Mouse (Mus musculus): ENCODE measurements around the gene Zbed4. TPM values are rescaled to one million over a fixed set of nuclear protein-coding genes. Genes with fewer than 3 reads are reported as not detected.
A peak's percentile ranks its signal among the peaks of the same experiment; 100 is the strongest.
"Not testable (repeated sequence)": the region's sequence is repeated elsewhere in the genome, so short reads cannot be mapped to it uniquely, and the experiment has no call there.

The Zbed4 gene
- total and polyA plus RNA-seq, 2 experiments = 1.8 to 2.8 TPM

DNA sequence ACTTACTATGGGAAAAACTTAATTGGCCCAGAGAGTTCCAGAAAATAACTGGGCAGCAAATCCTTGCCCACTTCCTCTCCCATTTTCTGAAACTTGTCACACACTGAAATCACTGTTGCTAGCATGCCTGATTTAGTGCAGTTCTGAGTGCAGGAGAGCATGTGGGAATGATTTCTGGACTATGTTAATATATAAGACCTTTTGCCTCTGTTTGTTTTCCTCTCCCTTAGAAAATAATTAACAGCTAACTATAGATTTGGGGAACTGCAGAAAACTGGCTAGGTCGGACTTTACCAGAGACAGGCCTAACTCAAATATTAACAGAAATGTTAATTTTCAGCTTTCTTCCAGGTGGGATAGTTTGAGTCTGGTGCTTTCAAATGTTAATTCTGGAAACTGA lies 17.1 kb downstream of the Zbed4 start:
- H3K4me1 ChIP-seq (ENCODE audit: control insufficient read depth, insufficient read depth, low read length) = peaks cover 6% of the 10 kb centered on the region
- no peak overlapping the region for H3K4me3 ChIP-seq (ENCODE audit: insufficient read depth, low read depth, low read length)
- no peak overlapping the region for H3K9ac ChIP-seq (ENCODE audit: low read depth, low read length)
- H3K27me3 ChIP-seq (ENCODE audit: control insufficient read depth, insufficient read depth, low read length) = no peaks in the 10 kb centered on the region
- DNase-seq (ENCODE audit: extremely low read depth, low read depth, low spot score) = no peak
- peaks cover 9% of the 10 kb centered on the region for H3K36me3 ChIP-seq (ENCODE audit: control insufficient read depth, insufficient read depth, low read length)
- no peaks in the 10 kb centered on the region; the same call in 1 of the 2 replicates for H3K79me2 ChIP-seq (ENCODE audit: control insufficient read depth, insufficient read depth, low read length)
- TF ChIP-seq POLR2A (IDR thresholded peaks at IDR 0.05; ENCODE audit: extremely low read depth, insufficient read depth, low read length) (no peak), CTCF (IDR thresholded peaks at IDR 0.05; ENCODE audit: low read depth, low read length) (no peak)
- WGBS = 15% methylated on average over 1 of the region's 1 CpGs
- H3K27ac ChIP-seq (replicated peaks; ENCODE audit: insufficient read depth, low read depth, low read length) = no peak overlapping the region

DNA sequence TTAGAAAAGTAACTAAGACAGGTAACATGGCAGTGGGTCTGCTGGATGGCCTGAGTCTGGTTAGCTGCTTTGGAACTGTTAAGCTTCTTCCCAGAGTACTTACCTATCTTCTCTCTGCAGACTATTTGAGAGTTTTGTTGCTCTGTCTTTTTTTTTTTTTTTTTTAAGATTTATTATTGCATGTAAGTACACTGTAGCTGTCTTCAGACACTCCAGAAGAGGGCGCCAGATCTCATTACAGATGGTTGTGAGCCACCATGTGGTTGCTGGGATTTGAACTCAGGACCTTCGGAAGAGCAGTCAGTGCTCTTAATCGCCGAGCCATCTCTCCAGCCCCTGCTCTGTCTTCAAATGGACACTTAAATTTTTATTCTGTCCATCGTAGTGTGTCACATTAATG lies 23.2 kb downstream of the Zbed4 start:
- H3K79me2 ChIP-seq (ENCODE audit: control insufficient read depth, insufficient read depth, low read length); DNase-seq (ENCODE audit: extremely low read depth, low read depth, low spot score); H3K27ac ChIP-seq (replicated peaks; ENCODE audit: insufficient read depth, low read depth, low read length); H3K4me1 ChIP-seq (ENCODE audit: control insufficient read depth, insufficient read depth, low read length); H3K9ac ChIP-seq (ENCODE audit: low read depth, low read length); H3K27me3 ChIP-seq (ENCODE audit: control insufficient read depth, insufficient read depth, low read length); H3K4me3 ChIP-seq (ENCODE audit: insufficient read depth, low read depth, low read length): not testable (repeated sequence)
- 95% methylated on average over 5 of the region's 5 CpGs for WGBS
- peaks cover 15% of the 10 kb centered on the region for H3K36me3 ChIP-seq (ENCODE audit: control insufficient read depth, insufficient read depth, low read length)

DNA sequence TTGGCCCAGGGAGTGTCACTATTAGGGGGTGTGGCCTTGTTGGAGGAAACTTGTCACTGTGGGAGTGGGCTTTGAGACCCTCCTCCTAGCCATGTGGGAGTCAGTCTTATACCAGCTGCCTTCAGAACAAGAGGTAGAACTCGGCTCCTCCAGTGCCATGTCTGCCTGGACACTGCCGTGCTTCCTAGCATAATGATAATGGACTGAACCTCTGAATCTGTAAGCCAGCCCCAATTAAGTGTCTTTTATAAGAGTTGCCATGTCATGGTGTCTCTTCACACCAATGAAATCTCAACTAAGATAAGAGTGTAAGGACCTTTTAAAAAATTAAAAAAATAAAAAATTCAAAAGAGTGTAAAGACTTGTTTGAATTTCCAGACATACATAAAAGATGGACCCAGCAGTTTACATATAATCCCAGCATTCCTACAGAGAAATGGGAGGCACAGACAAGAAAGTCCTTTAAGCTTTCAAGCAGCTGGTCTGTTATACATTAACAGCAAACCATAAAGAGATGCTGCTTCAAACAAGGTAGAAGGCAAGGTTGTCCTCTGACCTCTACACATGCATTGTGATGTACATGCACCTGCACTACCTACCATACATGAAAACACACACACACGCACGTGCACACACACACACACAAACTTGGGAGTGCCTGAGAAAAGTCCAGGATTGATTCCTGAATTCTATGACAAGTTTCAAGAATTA lies 40.8 kb downstream of the Zbed4 start:
- Histone ChIP-seq H3K36me3 (ENCODE audit: control insufficient read depth, insufficient read depth, low read length) (no peaks in the 10 kb centered on the region), H3K27me3 (ENCODE audit: control insufficient read depth, insufficient read depth, low read length) (no peaks in the 10 kb centered on the region), H3K27ac (replicated peaks; ENCODE audit: insufficient read depth, low read depth, low read length) (no peak overlapping the region), H3K4me3 (ENCODE audit: insufficient read depth, low read depth, low read length) (no peak overlapping the region), H3K79me2 (ENCODE audit: control insufficient read depth, insufficient read depth, low read length) (no peaks in the 10 kb centered on the region), H3K9ac (ENCODE audit: low read depth, low read length) (no peak overlapping the region), H3K4me1 (ENCODE audit: control insufficient read depth, insufficient read depth, low read length) (no peaks in the 10 kb centered on the region)
- WGBS = 85% methylated on average over 4 of the region's 4 CpGs
- no peak for DNase-seq (ENCODE audit: extremely low read depth, low read depth, low spot score)
- no peak for TF ChIP-seq CTCF (IDR thresholded peaks at IDR 0.05; ENCODE audit: low read depth, low read length)
- TF ChIP-seq POLR2A (IDR thresholded peaks at IDR 0.05; ENCODE audit: extremely low read depth, insufficient read depth, low read length) = no peak

DNA sequence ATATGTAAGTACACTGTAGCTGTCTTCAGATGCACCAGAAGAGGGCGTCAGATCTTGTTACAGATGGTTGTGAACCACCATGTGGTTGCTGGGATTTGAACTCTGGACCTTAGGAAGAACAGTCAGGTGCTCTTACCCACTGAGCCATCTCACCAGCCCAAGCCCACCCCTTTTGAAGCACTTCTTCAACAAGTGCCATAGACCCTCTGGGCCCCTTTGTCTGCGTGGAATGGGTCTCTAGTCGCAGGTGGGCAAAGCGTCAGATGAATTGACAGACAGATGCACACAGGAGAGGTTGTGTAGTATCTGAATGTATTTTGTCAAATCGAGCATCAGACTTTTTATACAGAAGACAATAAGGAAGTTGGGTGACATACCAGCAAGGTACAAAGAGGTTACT lies 43.3 kb downstream of the Zbed4 start:
- not testable (repeated sequence) for H3K27me3 ChIP-seq (ENCODE audit: control insufficient read depth, insufficient read depth, low read length); DNase-seq (ENCODE audit: extremely low read depth, low read depth, low spot score); H3K36me3 ChIP-seq (ENCODE audit: control insufficient read depth, insufficient read depth, low read length); H3K27ac ChIP-seq (replicated peaks; ENCODE audit: insufficient read depth, low read depth, low read length); H3K4me3 ChIP-seq (ENCODE audit: insufficient read depth, low read depth, low read length); H3K9ac ChIP-seq (ENCODE audit: low read depth, low read length); H3K4me1 ChIP-seq (ENCODE audit: control insufficient read depth, insufficient read depth, low read length); H3K79me2 ChIP-seq (ENCODE audit: control insufficient read depth, insufficient read depth, low read length)
- 94% methylated on average over 5 of the region's 5 CpGs for WGBS

DNA sequence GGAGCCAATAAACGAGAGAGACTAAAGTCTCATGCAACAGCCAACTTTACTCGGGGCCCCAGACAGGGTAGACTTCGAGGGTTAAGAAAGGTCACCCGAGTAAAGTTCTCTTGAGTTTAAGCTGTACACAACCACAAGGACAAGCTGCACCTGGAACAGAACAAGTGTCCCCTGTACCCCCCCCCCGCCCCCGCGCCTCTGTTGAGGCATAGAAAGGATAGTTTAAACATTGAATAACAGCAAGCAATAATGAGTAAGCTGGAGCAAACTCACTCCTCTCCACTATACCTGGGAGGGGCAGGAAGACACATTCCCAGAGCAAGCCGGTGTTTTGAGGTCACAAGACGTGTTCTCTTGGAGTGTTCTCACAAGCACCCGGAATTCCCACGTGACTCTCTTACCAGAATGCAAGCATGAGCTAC lies 48.5 kb downstream of the Zbed4 start:
- no peak for DNase-seq (ENCODE audit: extremely low read depth, low read depth, low spot score)
- Histone ChIP-seq H3K36me3 (ENCODE audit: control insufficient read depth, insufficient read depth, low read length) (peaks cover 6% of the 10 kb centered on the region; the same call in 1 of the 2 replicates), H3K4me1 (ENCODE audit: control insufficient read depth, insufficient read depth, low read length) (peaks cover 6% of the 10 kb centered on the region), H3K27ac (replicated peaks; ENCODE audit: insufficient read depth, low read depth, low read length) (no peak overlapping the region), H3K27me3 (ENCODE audit: control insufficient read depth, insufficient read depth, low read length) (no peaks in the 10 kb centered on the region), H3K79me2 (ENCODE audit: control insufficient read depth, insufficient read depth, low read length) (no peaks in the 10 kb centered on the region), H3K4me3 (ENCODE audit: insufficient read depth, low read depth, low read length) (no peak overlapping the region), H3K9ac (ENCODE audit: low read depth, low read length) (no peak overlapping the region)
- 38% methylated on average over 11 of the region's 11 CpGs for WGBS
- TF ChIP-seq CTCF (IDR thresholded peaks at IDR 0.05; ENCODE audit: low read depth, low read length) (no peak), POLR2A (IDR thresholded peaks at IDR 0.05; ENCODE audit: extremely low read depth, insufficient read depth, low read length) (no peak)

DNA sequence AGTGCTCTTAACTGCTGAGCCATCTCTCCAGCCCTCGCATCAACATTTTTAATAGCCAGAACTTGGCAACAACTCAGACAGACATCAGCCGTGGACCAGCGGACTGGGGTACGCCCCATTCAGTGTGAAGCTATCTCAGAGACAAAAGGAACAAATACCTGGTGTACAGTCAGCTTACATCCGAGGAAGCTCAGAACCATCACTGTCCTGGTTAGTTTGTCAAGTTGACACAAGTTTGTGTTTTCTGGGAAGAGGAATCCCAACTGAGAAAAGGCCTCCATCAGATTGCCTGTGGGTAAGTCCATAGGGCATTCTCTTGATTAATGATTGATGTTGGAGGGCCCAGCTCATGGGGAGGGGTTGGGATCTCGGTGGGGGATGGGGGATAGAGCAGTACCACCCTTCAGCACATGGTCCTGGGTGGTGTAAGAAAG lies 49.5 kb downstream of the Zbed4 start:
- TF ChIP-seq POLR2A (IDR thresholded peaks at IDR 0.05; ENCODE audit: extremely low read depth, insufficient read depth, low read length) (no peak), CTCF (IDR thresholded peaks at IDR 0.05; ENCODE audit: low read depth, low read length) (no peak)
- WGBS = 32% methylated on average over 6 of the region's 6 CpGs
- peaks cover 12% of the 10 kb centered on the region for H3K36me3 ChIP-seq (ENCODE audit: control insufficient read depth, insufficient read depth, low read length)
- peaks cover 6% of the 10 kb centered on the region for H3K4me1 ChIP-seq (ENCODE audit: control insufficient read depth, insufficient read depth, low read length)
- peak; percentile 42 for DNase-seq (ENCODE audit: extremely low read depth, low read depth, low spot score)
- no peaks in the 10 kb centered on the region for H3K27me3 ChIP-seq (ENCODE audit: control insufficient read depth, insufficient read depth, low read length)
- H3K4me3 ChIP-seq (ENCODE audit: insufficient read depth, low read depth, low read length) = no peak overlapping the region
- H3K27ac ChIP-seq (replicated peaks; ENCODE audit: insufficient read depth, low read depth, low read length) = no peak overlapping the region
- H3K79me2 ChIP-seq (ENCODE audit: control insufficient read depth, insufficient read depth, low read length) = no peaks in the 10 kb centered on the region
- H3K9ac ChIP-seq (ENCODE audit: low read depth, low read length) = no peak overlapping the region
